Mouse (Mus musculus) small intestine, adult 2 months (tissue): ENCODE results near the gene Safb. TPM values are rescaled to one million over a fixed set of nuclear protein-coding genes. Genes with fewer than 3 reads are reported as not detected.

Experiments
- H3K27ac ChIP-seq: fragments of 200-500 bp; 2 replicates; pipeline ENCODE4 v1.5.1; 2012; ENCODE audit warnings: low read depth, low read length, control low read depth, inconsistent platforms; ENCODE audit not compliant: insufficient read depth
- H3K27me3 ChIP-seq: fragments of 200-500 bp; 2 replicates; pipeline ENCODE4 v1.6.1; 2012; ENCODE audit warnings: mild to moderate bottlenecking, moderate library complexity, low read length, inconsistent platforms; ENCODE audit not compliant: control insufficient read depth, insufficient read depth
- H3K36me3 ChIP-seq: fragments of 200-500 bp; 2 replicates; pipeline ENCODE4 v1.6.1; 2012; ENCODE audit warnings: mild to moderate bottlenecking, low read length, control low read depth, inconsistent platforms; ENCODE audit not compliant: control insufficient read depth, insufficient read depth
- H3K4me1 ChIP-seq: fragments of 200-500 bp; 2 replicates; pipeline ENCODE4 v1.6.1; 2012; ENCODE audit warnings: low read length, inconsistent platforms, mixed read lengths; ENCODE audit not compliant: control insufficient read depth, insufficient read depth, insufficient read length
- H3K4me3 ChIP-seq: fragments of 200-500 bp; 2 replicates; pipeline ENCODE4 v1.5.1; 2012; ENCODE audit warnings: low read depth, mild to moderate bottlenecking, control low read depth, inconsistent platforms, low read length, moderate library complexity
- CTCF ChIP-seq: fragments of 200-500 bp; IDR thresholded peaks from 2 replicates; pipeline ENCODE4 v1.5.1; 2012; ENCODE audit warnings: low read depth, mild to moderate bottlenecking, control low read depth, inconsistent platforms, low read length, moderate library complexity, mixed read lengths; ENCODE audit not compliant: insufficient replicate concordance, insufficient read length; ENCODE audit errors: extremely low read depth
- POLR2A ChIP-seq: fragments of 200-500 bp; IDR thresholded peaks from 2 replicates; pipeline ENCODE4 v1.6.1; 2012; ENCODE audit warnings: low read depth, mild to moderate bottlenecking, control low read depth, inconsistent platforms, low read length, moderate library complexity
- WGBS: fragments of 180-500 bp; shearing (Covaris S2); methylation state at CpG from one replicate; pipeline ENCODE4 v1.1.7; 2018; 5-methylcytosine and 5-hydroxymethylcytosine counted together
- polyA plus RNA-seq: library from polyadenylated mRNA; depleted of rRNA; stranded (reverse); fragments of >200 nt; gene quantifications from 2 replicates; pipeline ENCODE4 v1.2.3, GENCODE M21; 2012

Gene Safb
- polyA plus RNA-seq, 1 experiment, result 95.7 TPM

DNA sequence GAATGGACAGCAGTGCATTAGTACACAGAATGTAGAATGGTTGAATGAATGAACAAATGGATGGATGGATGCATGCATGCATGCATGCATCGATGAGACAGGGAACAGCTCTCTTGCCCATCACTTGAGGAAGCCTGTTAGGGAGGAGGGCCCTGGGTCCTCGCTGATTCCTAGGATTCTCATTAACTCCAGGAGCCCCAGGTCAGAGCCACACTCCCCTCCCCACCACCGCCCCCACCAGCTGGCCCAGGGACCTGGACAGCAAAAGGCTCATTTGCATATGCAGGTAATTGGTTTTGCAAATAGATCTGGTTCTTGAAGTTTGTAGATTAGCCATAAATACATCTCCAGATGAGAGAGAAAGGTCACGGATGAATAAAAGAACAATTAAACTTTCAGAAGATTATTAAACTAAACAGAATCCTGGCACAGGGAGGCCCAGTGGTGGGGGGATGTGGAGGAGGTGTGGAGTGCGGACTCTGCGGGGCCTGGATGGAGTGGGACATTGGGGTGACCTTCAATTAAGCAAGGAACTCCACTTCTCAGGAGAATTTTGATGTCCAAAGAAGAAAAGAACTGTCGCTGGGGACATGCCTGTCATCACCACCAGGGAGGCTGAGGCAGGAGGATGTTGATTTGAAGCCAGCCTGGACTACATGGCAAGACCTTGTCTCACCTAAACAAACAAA is 39.8 kb upstream of the Safb start:
- Histone ChIP-seq H3K36me3 (no peaks in the 10 kb centered on the region), H3K4me3 (no peak overlapping the region), H3K4me1 (no peaks in the 10 kb centered on the region), H3K27ac (no peak overlapping the region), H3K27me3 (no peaks in the 10 kb centered on the region)
- no peak for TF ChIP-seq POLR2A
- TF ChIP-seq CTCF, result no peak
- 78% methylated on average over 7 of the region's 7 CpGs for WGBS

DNA sequence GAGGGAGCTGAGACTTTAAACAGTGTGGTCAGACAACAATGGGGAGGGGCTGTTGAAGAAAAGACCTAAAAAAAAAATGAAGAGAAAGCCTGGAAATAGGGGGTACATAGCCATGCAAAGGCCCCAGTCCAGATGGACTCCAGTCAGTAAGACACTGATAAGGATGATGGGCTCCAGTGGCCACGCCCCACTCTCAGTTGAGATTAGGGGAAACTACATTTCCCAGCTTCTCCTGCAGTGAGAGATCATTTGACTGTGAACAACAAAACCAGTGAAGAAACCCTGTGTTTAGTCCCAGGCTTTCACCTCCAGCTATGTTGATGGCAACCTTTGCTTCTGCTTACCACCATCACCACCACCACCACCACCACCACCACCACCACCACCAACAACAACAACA is 38.7 kb upstream of the Safb start:
- no peak overlapping the region for H3K27ac ChIP-seq
- H3K36me3 ChIP-seq, result no peaks in the 10 kb centered on the region
- no peaks in the 10 kb centered on the region for H3K27me3 ChIP-seq
- 58% methylated on average over 1 of the region's 1 CpGs for whole genome bisulfite sequencing
- peaks cover 4% of the 10 kb centered on the region; the same call in 1 of the 2 replicates for H3K4me1 ChIP-seq
- H3K4me3 ChIP-seq, result no peak overlapping the region
- no peak for TF ChIP-seq POLR2A
- TF ChIP-seq CTCF, result no peak

DNA sequence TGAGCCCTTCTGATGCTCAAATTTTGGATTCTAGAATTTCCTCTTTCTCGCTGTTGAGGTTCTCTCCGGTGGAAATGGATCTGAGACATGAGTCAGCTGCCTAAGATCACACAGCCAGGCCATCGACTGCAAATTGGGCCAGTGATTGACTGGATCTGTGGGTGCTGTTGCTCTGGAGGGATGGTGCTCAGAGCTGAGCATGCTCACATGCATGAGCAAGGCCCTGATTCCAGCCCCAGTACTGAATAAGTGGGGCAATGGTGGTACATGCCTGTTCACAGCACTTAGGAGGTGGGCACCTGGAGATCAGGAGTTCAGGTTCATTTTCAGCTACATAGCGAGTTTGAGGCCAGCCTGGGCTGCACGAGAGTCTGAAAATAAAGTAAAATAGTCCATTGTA is 38.0 kb upstream of the Safb start:
- Histone ChIP-seq H3K27me3 (no peaks in the 10 kb centered on the region), H3K4me3 (no peak overlapping the region), H3K27ac (no peak overlapping the region), H3K36me3 (no peaks in the 10 kb centered on the region), H3K4me1 (peaks cover 8% of the 10 kb centered on the region)
- TF ChIP-seq POLR2A (no peak), CTCF (no peak)
- 89% methylated on average over 5 of the region's 5 CpGs for whole genome bisulfite sequencing

DNA sequence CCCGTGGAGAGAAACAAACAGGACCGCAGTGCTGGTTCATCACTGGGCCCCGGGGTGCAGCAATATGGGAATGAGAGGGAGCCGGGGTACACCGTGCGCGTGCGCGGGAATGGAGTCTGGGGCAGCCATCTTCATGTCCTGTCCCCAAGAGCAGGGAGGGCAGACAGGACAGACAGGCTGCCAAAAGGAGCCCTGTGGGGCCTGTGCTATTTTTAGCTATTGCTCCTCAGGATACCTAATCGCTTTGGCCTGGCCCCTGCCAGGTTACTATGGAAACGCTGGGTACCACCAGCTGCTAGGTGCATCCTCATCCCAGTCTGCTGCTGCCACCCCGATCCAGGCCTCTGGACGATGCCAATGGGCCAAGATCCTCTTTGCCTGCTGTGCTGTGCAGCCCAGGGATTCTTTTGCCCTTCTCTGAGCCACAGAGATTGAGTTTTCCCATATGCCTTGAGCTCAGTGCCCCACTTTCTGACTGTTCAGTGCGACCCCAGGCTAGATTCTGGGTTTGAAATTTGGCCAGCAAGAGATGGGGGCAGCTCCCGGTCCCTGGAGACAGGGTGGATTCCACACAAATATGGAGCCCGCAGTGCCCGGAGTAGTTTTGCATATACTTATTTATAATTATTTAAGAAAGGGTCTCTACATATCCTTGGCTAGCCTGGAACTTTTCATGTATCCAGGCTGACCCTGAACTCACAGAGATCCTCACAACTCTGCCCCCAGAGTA is 37.3 kb upstream of the Safb start:
- no peak for TF ChIP-seq POLR2A
- TF ChIP-seq CTCF, result no peak
- 84% methylated on average over 17 of the region's 17 CpGs for WGBS
- no peak overlapping the region for H3K27ac ChIP-seq
- H3K4me3 ChIP-seq, result no peak overlapping the region
- H3K36me3 ChIP-seq, result no peaks in the 10 kb centered on the region
- H3K27me3 ChIP-seq, result no peaks in the 10 kb centered on the region
- H3K4me1 ChIP-seq, result peaks cover 8% of the 10 kb centered on the region

DNA sequence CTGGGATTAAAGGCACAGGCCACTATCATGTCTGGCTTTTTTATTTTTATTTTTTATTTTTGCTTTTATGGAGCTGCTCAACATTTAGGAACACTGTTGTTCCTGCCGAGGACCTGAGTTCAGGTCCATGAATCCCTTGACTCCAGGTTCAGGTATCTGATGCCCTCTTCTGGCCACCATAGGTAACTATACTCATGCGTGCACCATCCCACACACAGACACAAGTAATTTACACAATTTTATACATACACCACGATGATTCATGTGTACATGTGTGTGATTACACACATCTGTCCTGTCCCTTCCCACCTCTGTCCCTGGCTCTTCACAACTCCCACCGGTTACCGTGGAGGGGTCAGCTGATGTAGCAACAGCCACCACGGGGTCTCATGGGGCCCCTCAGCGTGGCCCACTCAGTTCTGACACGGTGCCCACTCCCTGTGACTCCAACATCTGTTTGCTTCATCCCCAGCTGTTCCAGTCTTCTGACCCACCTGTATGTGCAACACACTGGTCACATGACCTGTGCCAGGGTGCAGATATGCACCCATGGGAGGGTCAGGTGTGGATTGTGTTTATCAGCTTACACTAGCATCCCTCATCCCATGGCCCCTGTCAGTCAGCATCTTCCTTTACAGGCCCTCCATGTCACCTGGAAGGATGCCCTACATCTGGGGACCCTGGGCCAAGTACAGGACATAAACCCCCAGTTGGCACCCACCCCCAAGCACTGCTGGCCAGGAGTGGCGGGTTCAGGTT is 36.6 kb upstream of the Safb start:
- Histone ChIP-seq H3K36me3 (no peaks in the 10 kb centered on the region), H3K27me3 (no peaks in the 10 kb centered on the region), H3K27ac (no peak overlapping the region), H3K4me1 (peaks cover 8% of the 10 kb centered on the region), H3K4me3 (no peak overlapping the region)
- 84% methylated on average over 9 of the region's 9 CpGs for WGBS
- TF ChIP-seq CTCF, result no peak
- no peak for TF ChIP-seq POLR2A

DNA sequence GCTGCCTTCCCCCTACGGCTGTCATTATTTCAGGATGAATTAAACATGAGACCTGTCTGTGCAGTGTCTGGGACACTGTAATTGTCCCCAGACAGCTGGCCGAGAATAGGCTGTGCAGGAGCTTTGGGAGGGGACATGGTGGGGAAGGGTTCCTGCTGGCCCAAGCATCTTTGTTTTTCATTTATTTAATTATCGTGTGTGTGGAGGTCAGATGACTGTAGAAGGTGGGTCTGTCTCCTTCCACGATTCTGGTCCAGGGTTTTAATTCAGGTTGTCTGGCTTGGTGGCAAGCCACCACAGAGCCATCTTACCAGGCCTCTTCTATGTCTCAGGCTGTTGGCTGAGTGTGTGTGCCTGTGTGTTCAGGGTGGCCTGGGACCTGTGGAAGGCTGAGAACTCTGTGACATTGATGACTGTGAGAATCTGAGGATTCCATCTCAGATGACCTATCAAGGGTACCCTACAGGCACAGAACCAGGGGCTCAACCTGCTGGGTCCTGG is 36.0 kb upstream of the Safb start:
- Histone ChIP-seq H3K36me3 (no peaks in the 10 kb centered on the region), H3K4me1 (peaks cover 9% of the 10 kb centered on the region), H3K27ac (no peak overlapping the region), H3K4me3 (no peak overlapping the region), H3K27me3 (no peaks in the 10 kb centered on the region)
- 87% methylated on average over 4 of the region's 4 CpGs for WGBS
- TF ChIP-seq POLR2A (no peak), CTCF (no peak)

DNA sequence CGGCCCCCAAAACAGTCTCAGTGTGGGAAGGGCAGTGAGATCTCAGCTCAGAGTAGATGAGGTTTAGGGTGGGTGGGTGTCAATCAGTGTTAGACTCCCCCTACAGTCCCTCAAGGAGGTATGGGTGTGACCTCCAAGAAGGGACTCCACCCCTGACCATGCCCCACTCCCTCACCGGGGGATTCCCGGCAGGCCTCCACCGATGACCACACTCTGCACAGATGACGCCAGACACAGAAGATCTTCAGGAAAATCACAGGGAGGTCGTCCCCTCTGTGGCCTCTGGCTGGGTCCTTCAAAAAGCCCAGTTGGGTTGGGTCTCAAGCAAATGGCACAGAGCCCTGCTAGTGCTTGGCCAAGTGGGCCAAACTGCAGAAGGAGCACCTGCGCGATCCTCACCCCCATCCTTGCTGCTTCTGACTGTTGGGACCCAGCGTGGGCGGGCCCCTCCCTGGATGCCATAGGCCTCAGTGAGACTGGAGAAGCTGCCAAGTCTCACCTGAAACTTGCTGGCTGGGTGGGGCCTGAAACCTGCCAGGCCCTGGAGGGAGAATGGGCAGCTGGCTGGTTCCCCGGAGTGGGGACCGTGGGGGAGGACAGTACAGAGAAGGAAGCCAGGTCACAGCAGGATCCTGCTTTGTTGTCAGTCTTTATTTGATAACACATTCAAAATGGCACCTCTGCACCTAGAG is 33.7 kb upstream of the Safb start:
- Histone ChIP-seq H3K27me3 (no peaks in the 10 kb centered on the region), H3K4me1 (peaks cover 19% of the 10 kb centered on the region), H3K4me3 (no peak overlapping the region), H3K36me3 (no peaks in the 10 kb centered on the region), H3K27ac (no peak overlapping the region)
- TF ChIP-seq CTCF (no peak), POLR2A (no peak)
- 48% methylated on average over 12 of the region's 12 CpGs for WGBS
